Mouse (Mus musculus): ENCODE measurements around the gene Dppa3. TPM values are rescaled to one million over a fixed set of nuclear protein-coding genes. Genes with fewer than 3 reads are reported as not detected.

Gene Dppa3
- polyA plus RNA-seq, 1 experiment = not detected

GRCm38 (mm10) chr6:122624480-122624879 lies 1.7 kb upstream of the Dppa3 start:
- Histone ChIP-seq H3K27me3 (ENCODE audit: control insufficient read depth, insufficient read depth, insufficient read length) (no peaks in the 10 kb centered on the region), H3K4me3 (no peak overlapping the region), H3K36me3 (ENCODE audit: control insufficient read depth, insufficient read depth) (no peaks in the 10 kb centered on the region), H3K4me2 (ENCODE audit: low read depth) (no peak overlapping the region), H3ac (ENCODE audit: control insufficient read depth, insufficient read length) (no peak overlapping the region), H3K79me2 (ENCODE audit: control insufficient read depth, insufficient read depth) (no peaks in the 10 kb centered on the region)
- TF ChIP-seq TCF12 (IDR thresholded peaks at IDR 0.05; ENCODE audit: insufficient read depth, poor library complexity, severe bottlenecking) (no peak), REST (IDR thresholded peaks at IDR 0.05; ENCODE audit: insufficient read depth, insufficient read length) (no peak), MYOG (IDR thresholded peaks at IDR 0.05; ENCODE audit: control insufficient read depth in 1 of 3, insufficient read depth in 1 of 3, insufficient read length in 2 of 3, low read depth in 2 of 3) (no peak), SRF (IDR thresholded peaks at IDR 0.05; ENCODE audit: control insufficient read depth, insufficient read length, low read depth) (no peak), MAX (IDR thresholded peaks at IDR 0.05; ENCODE audit: low read depth) (no peak), CEBPB (IDR thresholded peaks at IDR 0.05; ENCODE audit: insufficient read depth, poor library complexity, severe bottlenecking) (no peak), MYOD1 (IDR thresholded peaks at IDR 0.05; ENCODE audit: control insufficient read depth in 1 of 3, insufficient read length in 2 of 3, low read depth in 2 of 3) (no peak), USF1 (IDR thresholded peaks at IDR 0.05; ENCODE audit: low read depth) (no peak), POLR2AphosphoS2 (IDR thresholded peaks at IDR 0.05; ENCODE audit: insufficient read length, low read depth) (no peak), POLR2A (IDR thresholded peaks at IDR 0.05; ENCODE audit: insufficient read length, low read depth) (no peak), TCF3 (IDR thresholded peaks at IDR 0.05; ENCODE audit: insufficient read length, low read depth) (no peak), E2F4 (IDR thresholded peaks at IDR 0.05; ENCODE audit: insufficient read depth) (no peak)

- no peak overlapping the region for H3K4me2 ChIP-seq (ENCODE audit: low read depth)
- TF ChIP-seq TCF12 (IDR thresholded peaks at IDR 0.05; ENCODE audit: insufficient read depth, poor library complexity, severe bottlenecking) (no peak), E2F4 (IDR thresholded peaks at IDR 0.05; ENCODE audit: insufficient read depth) (no peak), MYOD1 (IDR thresholded peaks at IDR 0.05; ENCODE audit: control insufficient read depth in 1 of 3, insufficient read length in 2 of 3, low read depth in 2 of 3) (no peak), USF1 (IDR thresholded peaks at IDR 0.05; ENCODE audit: low read depth) (no peak), REST (IDR thresholded peaks at IDR 0.05; ENCODE audit: insufficient read depth, insufficient read length) (no peak), POLR2A (IDR thresholded peaks at IDR 0.05; ENCODE audit: insufficient read length, low read depth) (no peak), TCF3 (IDR thresholded peaks at IDR 0.05; ENCODE audit: insufficient read length, low read depth) (no peak), CEBPB (IDR thresholded peaks at IDR 0.05; ENCODE audit: insufficient read depth, poor library complexity, severe bottlenecking) (no peak), SRF (IDR thresholded peaks at IDR 0.05; ENCODE audit: control insufficient read depth, insufficient read length, low read depth) (no peak), MYOG (IDR thresholded peaks at IDR 0.05; ENCODE audit: control insufficient read depth in 1 of 3, insufficient read depth in 1 of 3, insufficient read length in 2 of 3, low read depth in 2 of 3) (no peak), POLR2AphosphoS2 (IDR thresholded peaks at IDR 0.05; ENCODE audit: insufficient read length, low read depth) (no peak), MAX (IDR thresholded peaks at IDR 0.05; ENCODE audit: low read depth) (no peak)
- no peak overlapping the region for H3ac ChIP-seq (ENCODE audit: control insufficient read depth, insufficient read length)
- H3K4me3 ChIP-seq = no peak overlapping the region
- H3K36me3 ChIP-seq (ENCODE audit: control insufficient read depth, insufficient read depth) = no peaks in the 10 kb centered on the region
- H3K27me3 ChIP-seq (ENCODE audit: control insufficient read depth, insufficient read depth, insufficient read length) = no peaks in the 10 kb centered on the region
- H3K79me2 ChIP-seq (ENCODE audit: control insufficient read depth, insufficient read depth) = no peaks in the 10 kb centered on the region
Observed at GRCm38 (mm10) chr6:122625156-122625555, 1.1 kb upstream of the Dppa3 start.

GRCm38 (mm10) chr6:122627469-122628108 lies 1.4 kb downstream of the Dppa3 start:
- TF ChIP-seq POLR2AphosphoS2 (IDR thresholded peaks at IDR 0.05; ENCODE audit: insufficient read length, low read depth) = no peak
- TF ChIP-seq TCF3 (IDR thresholded peaks at IDR 0.05; ENCODE audit: insufficient read length, low read depth) = no peak
- TF ChIP-seq SRF (IDR thresholded peaks at IDR 0.05; ENCODE audit: control insufficient read depth, insufficient read length, low read depth) = no peak
- TF ChIP-seq E2F4 (IDR thresholded peaks at IDR 0.05; ENCODE audit: insufficient read depth) = no peak
- no peak for TF ChIP-seq CEBPB (IDR thresholded peaks at IDR 0.05; ENCODE audit: insufficient read depth, poor library complexity, severe bottlenecking)
- no peak for TF ChIP-seq TCF12 (IDR thresholded peaks at IDR 0.05; ENCODE audit: insufficient read depth, poor library complexity, severe bottlenecking)
- TF ChIP-seq MYOG (IDR thresholded peaks at IDR 0.05; ENCODE audit: control insufficient read depth in 1 of 3, insufficient read depth in 1 of 3, insufficient read length in 2 of 3, low read depth in 2 of 3) = no peak
- TF ChIP-seq MYOD1 (IDR thresholded peaks at IDR 0.05; ENCODE audit: control insufficient read depth in 1 of 3, insufficient read length in 2 of 3, low read depth in 2 of 3) = no peak
- TF ChIP-seq POLR2A (IDR thresholded peaks at IDR 0.05; ENCODE audit: insufficient read length, low read depth) = no peak
- no peak for TF ChIP-seq USF1 (IDR thresholded peaks at IDR 0.05; ENCODE audit: low read depth)
- TF ChIP-seq REST (IDR thresholded peaks at IDR 0.05; ENCODE audit: insufficient read depth, insufficient read length) = no peak
- no peak for TF ChIP-seq MAX (IDR thresholded peaks at IDR 0.05; ENCODE audit: low read depth)
- no peak overlapping the region for H3ac ChIP-seq (ENCODE audit: control insufficient read depth, insufficient read length)
- H3K4me2 ChIP-seq (ENCODE audit: low read depth) = no peak overlapping the region
- H3K4me3 ChIP-seq = no peak overlapping the region
- no peaks in the 10 kb centered on the region for H3K36me3 ChIP-seq (ENCODE audit: control insufficient read depth, insufficient read depth)
- H3K27me3 ChIP-seq (ENCODE audit: control insufficient read depth, insufficient read depth, insufficient read length) = no peaks in the 10 kb centered on the region
- no peaks in the 10 kb centered on the region for H3K79me2 ChIP-seq (ENCODE audit: control insufficient read depth, insufficient read depth)

GRCm38 (mm10) chr6:122633411-122633810 lies 7.2 kb downstream of the Dppa3 start:
- TF ChIP-seq SRF (IDR thresholded peaks at IDR 0.05; ENCODE audit: control insufficient read depth, insufficient read length, low read depth) = no peak
- TF ChIP-seq MYOD1 (IDR thresholded peaks at IDR 0.05; ENCODE audit: control insufficient read depth in 1 of 3, insufficient read length in 2 of 3, low read depth in 2 of 3) = no peak
- TF ChIP-seq REST (IDR thresholded peaks at IDR 0.05; ENCODE audit: insufficient read depth, insufficient read length) = no peak
- no peak for TF ChIP-seq POLR2A (IDR thresholded peaks at IDR 0.05; ENCODE audit: insufficient read length, low read depth)
- no peak for TF ChIP-seq POLR2AphosphoS2 (IDR thresholded peaks at IDR 0.05; ENCODE audit: insufficient read length, low read depth)
- TF ChIP-seq USF1 (IDR thresholded peaks at IDR 0.05; ENCODE audit: low read depth) = no peak
- TF ChIP-seq TCF3 (IDR thresholded peaks at IDR 0.05; ENCODE audit: insufficient read length, low read depth) = no peak
- no peak for TF ChIP-seq MAX (IDR thresholded peaks at IDR 0.05; ENCODE audit: low read depth)

More at GRCm38 (mm10) chr6:122633411-122633810, 7.2 kb downstream of the Dppa3 start:
- no peak overlapping the region for H3K4me2 ChIP-seq (ENCODE audit: low read depth)
- H3ac ChIP-seq (ENCODE audit: control insufficient read depth, insufficient read length) = no peak overlapping the region
- H3K36me3 ChIP-seq (ENCODE audit: control insufficient read depth, insufficient read depth) = no peaks in the 10 kb centered on the region
- H3K79me2 ChIP-seq (ENCODE audit: control insufficient read depth, insufficient read depth) = no peaks in the 10 kb centered on the region
- H3K27me3 ChIP-seq (ENCODE audit: control insufficient read depth, insufficient read depth, insufficient read length) = no peaks in the 10 kb centered on the region
- no peak overlapping the region for H3K4me3 ChIP-seq
